Mouse (Mus musculus): ENCODE measurements around the gene Cilp2.

GRCm38 (mm10) chr8:69903063-69903542, 15.6 kb upstream of the Cilp2 start:
- TF ChIP-seq ZNF384 (IDR thresholded peaks at IDR 0.05; ENCODE audit: low read depth, low read length) (no peak), CHD2 (IDR thresholded peaks at IDR 0.05; ENCODE audit: low read depth, low read length) (no peak), MAFK (IDR thresholded peaks at IDR 0.05; ENCODE audit: insufficient read depth, low read depth, low read length) (no peak), ZC3H11A (IDR thresholded peaks at IDR 0.05; ENCODE audit: borderline replicate concordance, low read depth, low read length) (no peak), HCFC1 (IDR thresholded peaks at IDR 0.05; ENCODE audit: borderline replicate concordance, insufficient read depth, low read length) (no peak)
